Mouse (Mus musculus) lung, adult 2 months (tissue): ENCODE data around the gene Add1.

Experiments used
- CTCF ChIP-seq: fragments of 200-500 bp; IDR thresholded peaks from 2 replicates; pipeline ENCODE4 v1.5.1; 2011; ENCODE audit warnings: mild to moderate bottlenecking, low read length, control low read depth; ENCODE audit not compliant: insufficient read depth
- POLR2A ChIP-seq: fragments of 200-500 bp; IDR thresholded peaks from 2 replicates; pipeline ENCODE4 v1.6.1; 2011; ENCODE audit warnings: low read depth, mild to moderate bottlenecking, control low read depth, low read length, borderline replicate concordance; ENCODE audit errors: extremely low read depth

GRCm38 (mm10) chr5:34527352-34527751 is 46.1 kb upstream of the Add1 start:
- no peak for TF ChIP-seq CTCF
- no peak for TF ChIP-seq POLR2A
